Mouse (Mus musculus) cortical plate, adult 2 months (tissue): ENCODE data around the gene 4930524B15Rik.
"Not testable (repeated sequence)": the region's sequence is repeated elsewhere in the genome, so short reads cannot be mapped to it uniquely, and the experiment has no call there.

Source experiments
- CTCF ChIP-seq: fragments of 200-500 bp; IDR thresholded peaks from 2 replicates; pipeline ENCODE4 v1.5.1; 2011; ENCODE audit warnings: mild to moderate bottlenecking, control low read depth, low read length; ENCODE audit not compliant: insufficient read depth; ENCODE audit errors: extremely low read depth
- POLR2A ChIP-seq: fragments of 200-500 bp; IDR thresholded peaks from 2 replicates; pipeline ENCODE4 v1.6.1; 2011; ENCODE audit warnings: mild to moderate bottlenecking, low read length, control low read depth; ENCODE audit not compliant: insufficient read depth; ENCODE audit errors: extremely low read depth

DNA sequence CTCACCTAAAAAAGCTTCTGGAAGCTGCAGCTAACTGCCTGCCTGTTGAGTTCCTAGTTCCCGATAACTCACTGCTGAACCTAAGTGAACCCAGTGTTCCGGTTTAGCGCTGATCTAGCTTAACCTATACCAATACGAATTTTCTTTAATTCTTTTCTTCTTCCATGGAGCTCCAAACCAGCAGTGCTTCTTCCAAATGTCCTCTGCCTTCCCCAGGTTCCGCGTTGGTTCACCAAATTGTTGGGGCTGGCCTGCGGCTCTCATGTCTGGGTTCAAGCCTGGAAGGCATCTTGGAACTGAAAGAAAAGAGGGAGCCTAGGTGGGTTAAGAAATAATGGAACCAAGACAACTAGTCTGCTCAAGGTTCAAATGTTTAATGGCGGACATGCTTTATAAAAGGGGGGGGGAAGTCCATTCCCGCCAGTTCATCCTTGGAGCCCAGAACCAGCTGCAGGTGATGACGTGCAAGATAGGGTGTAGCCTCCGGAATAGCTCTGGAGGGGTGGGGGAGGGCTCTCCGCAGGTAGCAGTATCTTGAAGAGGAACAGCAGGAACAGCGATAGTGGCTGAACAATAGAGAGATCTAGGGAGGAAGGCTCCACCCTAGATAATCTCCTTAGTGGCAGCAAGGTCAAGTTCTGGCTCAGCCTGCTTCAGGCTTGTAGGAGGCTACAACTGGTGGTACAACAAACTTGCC, 17.0 kb downstream of the 4930524B15Rik start:
- not testable (repeated sequence) for TF ChIP-seq CTCF, POLR2A
